Mouse (Mus musculus): Measurements from ENCODE around the gene Syf2. TPM values are rescaled to one million over a fixed set of nuclear protein-coding genes. Genes with fewer than 3 reads are reported as not detected.

Gene Syf2
- total RNA-seq, 2 experiments from 2014 or later = 77.2 to 88.8 TPM

- DNase-seq (ENCODE audit: low spot score in 2 of 2) = no peak
Observed at GRCm38 (mm10) chr4:134967887-134968604, 37.3 kb downstream of the Syf2 start.

GRCm38 (mm10) chr4:134968605-134968976 lies 37.9 kb downstream of the Syf2 start:
- DNase-seq (ENCODE audit: low spot score in 2 of 2) = no peak

- no peak for DNase-seq (ENCODE audit: low spot score in 2 of 2)
Observed at GRCm38 (mm10) chr4:134975261-134975928, 44.7 kb downstream of the Syf2 start.

GRCm38 (mm10) chr4:134975929-134976308 lies 45.2 kb downstream of the Syf2 start:
- DNase-seq (ENCODE audit: low spot score in 2 of 2) = no peak

GRCm38 (mm10) chr4:134978930-134979329 lies 48.2 kb downstream of the Syf2 start:
- no peak for DNase-seq (ENCODE audit: low spot score in 2 of 2)

- no peak for DNase-seq (ENCODE audit: low spot score in 2 of 2)
Observed at GRCm38 (mm10) chr4:134981959-134982431, 51.3 kb downstream of the Syf2 start.

- DNase-seq (ENCODE audit: low spot score in 2 of 2) = no peak
Observed at GRCm38 (mm10) chr4:134983136-134983535, 52.4 kb downstream of the Syf2 start.

GRCm38 (mm10) chr4:134984555-134984954 lies 53.9 kb downstream of the Syf2 start:
- DNase-seq (ENCODE audit: low spot score in 2 of 2) = no peak

GRCm38 (mm10) chr4:134985626-134986335 lies 55.1 kb downstream of the Syf2 start:
- no peak for DNase-seq (ENCODE audit: low spot score in 2 of 2)

GRCm38 (mm10) chr4:134986336-134986635 lies 55.6 kb downstream of the Syf2 start:
- no peak for DNase-seq (ENCODE audit: low spot score in 2 of 2)

GRCm38 (mm10) chr4:134986963-134987362 lies 56.3 kb downstream of the Syf2 start:
- no peak for DNase-seq (ENCODE audit: low spot score in 2 of 2)

Other genes with a start within 250 kb of the Syf2 start
- gene Man1c1, start 226.6 kb upstream of the Syf2 start, total RNA-seq (2021) = 10 to 100 TPM; 14.9 to 20.8 TPM
- 10 to 100 TPM; 41.8 to 53.9 TPM for gene Ldlrap1, start 162.9 kb upstream of the Syf2 start, total RNA-seq (2021)
- 10 to 100 TPM; 33.5 to 36.0 TPM for gene Maco1, start 77.6 kb upstream of the Syf2 start, total RNA-seq (2021)
- gene Rhd, start 66.4 kb upstream of the Syf2 start, total RNA-seq (2021) = under 1 TPM in 1 of 2 experiments, not detected in 1; 0.46 TPM
- gene Tmem50a, start 15.9 kb upstream of the Syf2 start, total RNA-seq (2021) = 100 to 1,000 TPM; 160 to 339 TPM
- 100 to 1,000 TPM; 346 to 591 TPM for gene Rsrp1, start 7.3 kb upstream of the Syf2 start, total RNA-seq (2021)
- gene Runx3, start 189.8 kb downstream of the Syf2 start, total RNA-seq (2021) = 1 to 10 TPM; 2.3 to 4.8 TPM

All from adrenal gland, adult 18-20 months (tissue).